Mouse (Mus musculus) hindbrain, embryonic 13.5 days (tissue): ENCODE data around the gene Vmn2r124. TPM values are rescaled to one million over a fixed set of nuclear protein-coding genes. Genes with fewer than 3 reads are reported as not detected.
"Not testable (repeated sequence)": the region's sequence is repeated elsewhere in the genome, so short reads cannot be mapped to it uniquely, and the experiment has no call there.

ENCODE experiments used
- ATAC-seq: fragments of 200-750 bp; cut with Nextera tagmentation; 2 replicates; pipeline ENCODE4 v1.8.0; 2017; ENCODE audit warnings: moderate TSS enrichment; ENCODE audit not compliant: low FRiP score
- H3K27ac ChIP-seq: fragments of 300-500 bp; sonication (generic); 2 replicates; pipeline ENCODE4 v1.5.1; 2015; ENCODE audit warnings: inconsistent platforms, mild to moderate bottlenecking, moderate library complexity
- H3K27me3 ChIP-seq: fragments of 300-500 bp; sonication (generic); 2 replicates; pipeline ENCODE4 v1.6.1; 2015; ENCODE audit warnings: mild to moderate bottlenecking, inconsistent platforms
- H3K36me3 ChIP-seq: fragments of 300-500 bp; sonication (generic); 2 replicates; pipeline ENCODE4 v1.6.1; 2015; ENCODE audit warnings: mild to moderate bottlenecking, inconsistent platforms
- H3K4me1 ChIP-seq: fragments of 300-500 bp; sonication (generic); replicated peaks from 2 replicates; pipeline ENCODE4 v1.6.1; 2015; ENCODE audit warnings: inconsistent platforms
- H3K4me2 ChIP-seq: fragments of 300-500 bp; sonication (generic); 2 replicates; pipeline ENCODE4 v1.6.1; 2015; ENCODE audit warnings: inconsistent platforms, mild to moderate bottlenecking, moderate library complexity
- H3K4me3 ChIP-seq: fragments of 300-500 bp; sonication (generic); 2 replicates; pipeline ENCODE4 v1.5.1; 2015; ENCODE audit warnings: mild to moderate bottlenecking, inconsistent platforms
- H3K9ac ChIP-seq: fragments of 300-500 bp; sonication (generic); 2 replicates; pipeline ENCODE4 v1.6.1; 2015; ENCODE audit warnings: mild to moderate bottlenecking, inconsistent platforms
- H3K9me3 ChIP-seq: fragments of 300-500 bp; sonication (generic); 2 replicates; pipeline ENCODE4 v1.6.1; 2016; ENCODE audit warnings: inconsistent platforms
- whole genome bisulfite sequencing: fragments of 180-500 bp; shearing (Covaris S2); methylation state at CpG from one replicate; pipeline ENCODE4 v1.1.7; 2015; 5-methylcytosine and 5-hydroxymethylcytosine counted together
- polyA plus RNA-seq: library from polyadenylated mRNA; unstranded; fragments of >200 nt; fragmentation: Nextera tagmentation; extraction: Ambion mirVana; gene quantifications from 2 replicates; pipeline ENCODE4 v1.2.1, GENCODE M21; 2015

Vmn2r124 gene
- 0.03 TPM in 1 of 2 replicates, not detected in the other for polyA plus RNA-seq

DNA sequence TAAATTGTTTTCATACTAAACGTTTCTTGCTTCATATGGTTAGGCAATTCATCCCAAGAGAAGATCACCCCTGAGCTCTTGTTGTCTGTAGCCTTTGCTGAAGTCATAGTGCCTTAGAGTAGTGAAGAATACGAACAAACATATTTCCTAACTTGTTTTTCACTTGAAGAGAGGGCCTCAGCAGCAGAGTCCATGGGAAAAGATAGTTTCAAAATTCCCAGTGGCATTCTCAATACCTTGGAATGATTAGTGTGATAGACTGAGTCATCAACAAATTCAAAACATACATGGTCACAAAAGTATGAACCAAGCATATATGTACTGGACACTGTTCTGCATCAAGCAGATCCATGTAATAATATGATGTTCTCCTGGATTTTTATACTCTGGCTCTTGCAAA lies at the start of gene Vmn2r124:
Vmn2r124 (plus strand) TSS at position 301 of the 400 bp plus-strand sequence.
- H3K4me1 ChIP-seq: no peaks in the 10 kb centered on the region
- H3K36me3 ChIP-seq: no peaks in the 10 kb centered on the region
- H3K4me2 ChIP-seq: no peak within 1 kb of the TSS
- no peaks in the 10 kb centered on the region for H3K27me3 ChIP-seq
- no peak within 1 kb of the TSS for H3K27ac ChIP-seq
- WGBS: 65% methylated on average over 2 of the region's 2 CpGs
- no peak within 1 kb of the TSS for H3K9ac ChIP-seq
- no peak within 1 kb of the TSS for H3K4me3 ChIP-seq
- no peaks in the 10 kb centered on the region for H3K9me3 ChIP-seq
- no peak for ATAC-seq

DNA sequence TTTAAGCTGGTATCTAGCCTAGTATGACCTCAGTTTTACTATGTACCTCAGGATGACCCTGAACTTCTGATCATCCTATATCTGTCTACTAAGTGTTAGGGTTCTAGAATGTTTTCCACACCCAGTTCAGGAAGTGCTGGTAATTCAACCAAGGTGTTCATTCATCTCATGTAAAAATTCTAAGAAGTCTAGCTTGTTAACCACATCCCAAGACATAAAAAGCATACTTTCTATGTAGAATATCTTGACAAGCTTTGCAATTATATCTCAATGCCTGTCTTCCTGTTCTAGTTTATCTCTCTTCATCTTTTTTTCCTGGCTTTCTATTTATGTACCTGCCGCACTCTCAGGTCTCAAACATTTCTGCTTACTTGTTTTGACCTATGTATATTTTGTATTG lies 44.5 kb upstream of the Vmn2r124 start:
- Histone ChIP-seq H3K4me3 (no peak overlapping the region), H3K9me3 (no peaks in the 10 kb centered on the region), H3K27ac (no peak overlapping the region), H3K27me3 (no peaks in the 10 kb centered on the region), H3K4me2 (no peak overlapping the region), H3K36me3 (no peaks in the 10 kb centered on the region), H3K9ac (no peak overlapping the region), H3K4me1 (no peaks in the 10 kb centered on the region)
- 91% methylated on average over 1 of the region's 1 CpGs for WGBS
- no peak for ATAC-seq

DNA sequence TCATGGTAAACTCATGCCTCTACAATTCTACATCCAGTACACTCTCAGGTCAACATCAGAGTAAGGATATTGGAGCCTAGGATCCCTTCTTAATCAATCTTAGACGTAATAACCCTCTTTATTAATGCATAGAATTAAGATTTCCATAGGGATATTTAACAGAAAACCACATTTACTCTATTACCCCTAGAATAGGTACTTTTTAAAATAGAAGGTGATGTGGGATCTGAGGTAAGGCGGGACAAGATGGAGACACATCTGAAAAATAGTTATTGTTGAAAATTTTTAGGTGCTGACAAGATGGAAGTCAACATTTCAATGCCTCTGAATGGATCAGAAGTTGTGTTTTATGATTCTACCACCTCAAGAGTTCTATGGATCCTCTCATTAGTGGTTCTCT lies 27.8 kb upstream of the Vmn2r124 start, which contains the start of gene Fpr-rs4:
Fpr-rs4 (plus strand) TSS at position 301 of the 400 bp plus-strand sequence.
- WGBS: 70% methylated on average over 2 of the region's 2 CpGs
- H3K27me3 ChIP-seq: no peaks in the 10 kb centered on the region
- H3K4me2 ChIP-seq: no peak within 1 kb of the TSS
- no peaks in the 10 kb centered on the region for H3K36me3 ChIP-seq
- H3K4me1 ChIP-seq: no peaks in the 10 kb centered on the region
- H3K9ac ChIP-seq: no peak within 1 kb of the TSS
- no peak for ATAC-seq
- no peaks in the 10 kb centered on the region for H3K9me3 ChIP-seq
- H3K27ac ChIP-seq: no peak within 1 kb of the TSS
- no peak within 1 kb of the TSS for H3K4me3 ChIP-seq

DNA sequence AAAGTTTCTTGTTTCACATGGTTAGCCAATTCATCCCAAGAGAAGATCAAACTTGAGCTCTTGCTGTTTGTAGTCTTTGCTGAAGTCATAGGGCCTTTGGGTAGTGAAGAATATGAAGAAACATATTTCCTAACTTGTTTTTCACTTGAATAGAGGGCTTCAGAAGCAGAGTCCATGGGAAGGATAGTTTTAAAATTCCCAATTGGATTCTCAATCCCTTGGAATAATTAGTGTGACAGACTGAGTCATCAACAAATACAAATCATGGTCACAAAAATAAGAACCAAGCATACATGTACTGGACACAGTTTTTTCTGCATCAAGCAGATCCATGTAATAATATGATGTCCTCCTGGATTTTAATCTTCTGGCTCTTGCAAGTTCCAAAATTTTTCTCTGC lies 35.5 kb downstream of the Vmn2r124 start, which contains the start of gene Vmn2r91:
Vmn2r91 (plus strand) TSS at position 301 of the 400 bp plus-strand sequence.
- H3K9ac ChIP-seq, H3K4me3 ChIP-seq, H3K27ac ChIP-seq, H3K27me3 ChIP-seq, ATAC-seq, H3K4me2 ChIP-seq, H3K4me1 ChIP-seq, H3K36me3 ChIP-seq, H3K9me3 ChIP-seq: not testable (repeated sequence)

DNA sequence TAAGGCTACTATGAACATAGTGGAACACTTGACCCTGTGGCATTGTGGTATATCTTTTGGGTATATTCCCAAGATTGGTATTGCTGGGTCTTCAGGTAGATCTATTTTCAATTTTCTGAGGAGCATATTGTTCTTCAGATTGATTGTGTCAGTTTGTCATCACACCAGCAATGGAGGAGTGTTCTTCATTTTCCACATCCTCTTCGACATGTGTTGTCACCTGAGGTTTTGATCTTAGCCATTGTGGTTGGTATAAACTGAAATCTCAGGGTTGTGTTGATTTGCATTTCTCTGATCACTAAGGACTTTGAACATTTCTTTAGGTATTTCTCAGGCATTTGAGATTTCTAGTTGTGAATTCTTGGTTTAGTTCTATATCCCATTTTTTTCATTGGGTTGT lies 46.4 kb downstream of the Vmn2r124 start:
- WGBS: 69% methylated on average over 1 of the region's 1 CpGs
- not testable (repeated sequence) for H3K4me3 ChIP-seq, H3K4me1 ChIP-seq, H3K27me3 ChIP-seq, H3K9me3 ChIP-seq, H3K27ac ChIP-seq, H3K4me2 ChIP-seq, H3K36me3 ChIP-seq, ATAC-seq, H3K9ac ChIP-seq

DNA sequence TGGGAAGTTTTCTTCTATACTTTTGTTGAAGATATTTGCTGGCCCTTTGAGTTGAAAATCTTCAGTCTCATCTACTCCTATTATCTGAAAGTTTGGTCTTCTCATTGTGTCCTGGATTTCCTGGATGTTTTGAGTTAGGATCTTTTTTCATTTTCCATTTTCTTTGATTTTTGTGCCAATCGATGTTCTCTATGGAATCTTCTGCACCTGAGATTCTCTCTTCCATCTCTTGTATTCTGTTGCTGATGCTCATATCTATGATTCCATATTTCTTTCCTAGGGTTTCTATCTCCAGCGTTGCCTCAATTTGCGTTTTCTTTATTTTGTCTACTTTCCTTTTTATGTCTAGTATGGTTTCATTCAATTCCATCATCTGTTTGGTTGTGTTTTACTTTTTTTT lies 53.0 kb downstream of the Vmn2r124 start:
- H3K27ac ChIP-seq, ATAC-seq, H3K36me3 ChIP-seq, H3K9ac ChIP-seq, H3K27me3 ChIP-seq, H3K9me3 ChIP-seq, H3K4me3 ChIP-seq, H3K4me2 ChIP-seq, H3K4me1 ChIP-seq: not testable (repeated sequence)
- 85% methylated on average over 3 of the region's 3 CpGs for WGBS

Other genes with a start within 250 kb of the Vmn2r124 start
- gene Spaca6, start 222.3 kb upstream of the Vmn2r124 start, polyA plus RNA-seq: 34.0 and 38.5 TPM in 2 replicates
- 1.1 and 1.2 TPM in 2 replicates for gene Has1, start 194.2 kb upstream of the Vmn2r124 start, polyA plus RNA-seq
- not detected in 2 replicates for gene Fpr1, start 165.5 kb upstream of the Vmn2r124 start, polyA plus RNA-seq
- gene Fpr2, start 161.6 kb upstream of the Vmn2r124 start, polyA plus RNA-seq: not detected in 2 replicates
- not detected in 2 replicates for gene Fpr3, start 161.6 kb upstream of the Vmn2r124 start, polyA plus RNA-seq
- not detected in 2 replicates for gene Fpr-rs4, start 27.7 kb upstream of the Vmn2r124 start, polyA plus RNA-seq
- gene Vmn2r91, start 35.6 kb downstream of the Vmn2r124 start, polyA plus RNA-seq: not detected in 2 replicates
- gene Vmn2r92, start 102.5 kb downstream of the Vmn2r124 start, polyA plus RNA-seq: not detected in 2 replicates
- gene Vmn2r94, start 228.3 kb downstream of the Vmn2r124 start, polyA plus RNA-seq: not detected in 2 replicates
- not detected in 2 replicates for gene Vmn2r93, start 248.7 kb downstream of the Vmn2r124 start, polyA plus RNA-seq